Mouse (Mus musculus) gonadal fat pad, adult 2 months (tissue): ENCODE measurements around the gene Myh14. TPM values are rescaled to one million over a fixed set of nuclear protein-coding genes. Genes with fewer than 3 reads are reported as not detected.

ENCODE experiments used
- DNase-seq: peaks from one replicate; pipeline ENCODE4 v3.0.0-alpha.2; 2012; ENCODE audit warnings: low read depth
- polyA plus RNA-seq: library from polyadenylated mRNA; depleted of rRNA; stranded (reverse); fragments of >200 nt; gene quantifications from 2 replicates; pipeline ENCODE4 v1.2.3, GENCODE M21; 2012; rRNA removed

Myh14 gene
- polyA plus RNA-seq, 1 experiment = 6.2 TPM

GRCm38 (mm10) chr7:44581637-44582036, 89.0 kb downstream of the Myh14 start:
- no peak for DNase-seq

- no peak for DNase-seq
Observed at GRCm38 (mm10) chr7:44576333-44576844, 94.3 kb downstream of the Myh14 start.

- DNase-seq = no peak
Observed at GRCm38 (mm10) chr7:44572956-44573484, 97.6 kb downstream of the Myh14 start.

GRCm38 (mm10) chr7:44572213-44572701, 98.4 kb downstream of the Myh14 start, which contains the start of gene Napsa:
Gene Napsa, plus strand, starts transcription at chr7:44572380.
- DNase-seq = no peak

- no peak for DNase-seq
Observed at GRCm38 (mm10) chr7:44571811-44572210, 98.8 kb downstream of the Myh14 start.

- no peak for DNase-seq
Observed at GRCm38 (mm10) chr7:44570989-44571388, 99.7 kb downstream of the Myh14 start.

GRCm38 (mm10) chr7:44568803-44569202, 101.8 kb downstream of the Myh14 start:
- DNase-seq = no peak

GRCm38 (mm10) chr7:44565414-44565813, 105.2 kb downstream of the Myh14 start:
- DNase-seq = no peak

- no peak for DNase-seq
Observed at GRCm38 (mm10) chr7:44564486-44564885, 106.2 kb downstream of the Myh14 start.

GRCm38 (mm10) chr7:44563284-44563683, 107.4 kb downstream of the Myh14 start:
- no peak for DNase-seq

GRCm38 (mm10) chr7:44560435-44561400, 109.9 kb downstream of the Myh14 start:
- DNase-seq = no peak

GRCm38 (mm10) chr7:44557629-44558028, 113.0 kb downstream of the Myh14 start:
- no peak for DNase-seq

Other genes with a start within 250 kb of the Myh14 start
- gene Lrrc4b, start 241.8 kb downstream of the Myh14 start, polyA plus RNA-seq = 1.1 and 1.3 TPM in 2 replicates
- 0.20 and 0.23 TPM in 2 replicates for gene Aspdh, start 205.5 kb downstream of the Myh14 start, polyA plus RNA-seq
- gene Josd2, start 202.9 kb downstream of the Myh14 start, polyA plus RNA-seq = 47.1 and 52.2 TPM in 2 replicates
- gene Emc10, start 174.3 kb downstream of the Myh14 start, polyA plus RNA-seq = 224 and 274 TPM in 2 replicates
- gene Fam71e1, start 174.3 kb downstream of the Myh14 start, polyA plus RNA-seq = 21.1 and 32.6 TPM in 2 replicates
- 0.27 and 1.4 TPM in 2 replicates for gene Mybpc2, start 146.2 kb downstream of the Myh14 start, polyA plus RNA-seq
- gene Spib, start 138.8 kb downstream of the Myh14 start, polyA plus RNA-seq = 0.95 and 0.97 TPM in 2 replicates
- gene Pold1, start 122.0 kb downstream of the Myh14 start, polyA plus RNA-seq = 16.2 and 16.8 TPM in 2 replicates
- gene Nr1h2, start 116.9 kb downstream of the Myh14 start, polyA plus RNA-seq = 153 and 164 TPM in 2 replicates
- gene Napsa, start 98.5 kb downstream of the Myh14 start, polyA plus RNA-seq = 11.1 and 30.6 TPM in 2 replicates
- 16.7 and 24.5 TPM in 2 replicates for gene Kcnc3, start 80.2 kb downstream of the Myh14 start, polyA plus RNA-seq
- gene Izumo2, start 37.9 kb upstream of the Myh14 start, polyA plus RNA-seq = 0.28 and 0.67 TPM in 2 replicates
- gene Vrk3, start 77.6 kb upstream of the Myh14 start, polyA plus RNA-seq = 40.0 and 40.6 TPM in 2 replicates
- gene Zfp473, start 80.2 kb upstream of the Myh14 start, polyA plus RNA-seq = 0.12 and 0.14 TPM in 2 replicates
- gene Nup62, start 145.2 kb upstream of the Myh14 start, polyA plus RNA-seq = 36.7 and 40.5 TPM in 2 replicates
- 2.1 and 2.7 TPM in 2 replicates for gene Il4i1, start 145.5 kb upstream of the Myh14 start, polyA plus RNA-seq
- gene Atf5, start 145.8 kb upstream of the Myh14 start, polyA plus RNA-seq = 139 and 143 TPM in 2 replicates
- 72.9 and 107 TPM in 2 replicates for gene Akt1s1, start 178.1 kb upstream of the Myh14 start, polyA plus RNA-seq
- gene Tbc1d17, start 178.2 kb upstream of the Myh14 start, polyA plus RNA-seq = 90.6 and 94.6 TPM in 2 replicates
- 43.4 and 50.8 TPM in 2 replicates for gene Pnkp, start 186.3 kb upstream of the Myh14 start, polyA plus RNA-seq
- 243 and 279 TPM in 2 replicates for gene Ptov1, start 198.9 kb upstream of the Myh14 start, polyA plus RNA-seq
- gene Med25, start 221.9 kb upstream of the Myh14 start, polyA plus RNA-seq = 95.2 and 106 TPM in 2 replicates
- gene Fuz, start 225.2 kb upstream of the Myh14 start, polyA plus RNA-seq = 34.2 and 34.5 TPM in 2 replicates